In the genomic region with DNA sequence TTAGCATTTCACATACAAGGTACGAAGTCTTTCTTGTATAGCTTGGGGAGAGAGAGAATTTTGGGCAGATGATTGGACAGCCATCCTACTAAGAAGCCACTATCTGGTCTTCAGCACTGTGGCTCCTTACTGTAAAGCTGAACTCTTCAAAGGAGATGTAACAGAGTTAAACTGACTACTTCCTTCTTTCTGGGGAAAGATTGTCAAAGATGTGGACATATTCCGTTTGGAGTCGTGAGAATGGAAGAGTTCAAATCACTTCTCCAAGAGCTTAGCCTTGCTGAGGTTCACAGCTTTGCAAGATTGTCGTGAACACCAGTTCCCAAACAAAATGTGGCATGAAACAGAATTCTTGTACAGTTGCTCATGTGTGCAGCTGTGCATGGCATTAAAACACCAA, we compare ENCODE assay signal across 17 mouse cellular contexts. TPM values are rescaled to one million over a fixed set of nuclear protein-coding genes. Genes with fewer than 3 reads are reported as not detected.
DNase-seq lines count a peak whose midpoint lies in the region; ATAC-seq lines count a peak whose summit lies in the region.
"Had no signal": no experiment of that assay in that cellular context is flagged by ENCODE, and none has a peak within 500 bp of the region (broad histone marks: within the 10 kb centered on the region; RNA-seq: fewer than 3 reads in every experiment).

No protein-coding gene starts in this region.

- no peak for DNase-seq in kidney, postnatal 14 days
- no peak for DNase-seq in cerebellum, postnatal 10 days
- no peak for DNase-seq in layer of hippocampus, adult 9-11 months
- DNase-seq: adrenal gland, adult 8-10 months; adrenal gland, postnatal 14 days; adrenal gland, postnatal 36 days; cerebellum, adult 11-12 months; cerebellum, adult 2 months; cerebellum, adult 9-10 months; cerebellum, postnatal 14 days; cerebellum, postnatal 36 days; forebrain, postnatal 0 days had no signal

- 0 out of 2 replicates have a peak, but pooled peaks have one; percentile 29 for ATAC-seq in common myeloid progenitor, adult 5-6 weeks (replicated peaks; ENCODE audit: low read depth, poor library complexity, severe bottlenecking)
- peak; percentile 69 for ATAC-seq in megakaryocyte, adult 5-6 weeks (ENCODE audit: poor library complexity, severe bottlenecking)
- ATAC-seq: activated CD4-positive, CD25-positive, alpha-beta regulatory T cell, adult 4 months; forebrain, embryonic 13.5 days; forebrain, embryonic 15.5 days; forebrain, postnatal 0 days had no signal

RNA-seq across cellular contexts. Expression of gene Tbl1xr1, which starts 15.3 kb away (rescaled TPM):
- 106 and 133 TPM in 2 replicates for total RNA-seq in common myeloid progenitor, adult 5-6 weeks (2017)
- 111 and 139 TPM in 2 replicates for total RNA-seq in megakaryocyte, adult 5-6 weeks (2015)
- 95.5 and 99.3 TPM in 2 replicates for total RNA-seq in megakaryocyte, adult 5-6 weeks (2017)
